Mouse (Mus musculus): ENCODE measurements around the gene Slc25a4.
A peak's percentile ranks its signal among the peaks of the same experiment; 100 is the strongest.

Slc25a4 gene

GRCm38 (mm10) chr8:46204974-46205640 lies 6.0 kb downstream of the Slc25a4 start:
- no peak for DNase-seq (ENCODE audit: low spot score in 2 of 2)

- no peak for DNase-seq (ENCODE audit: low spot score in 2 of 2)
Observed at GRCm38 (mm10) chr8:46204301-46204700, 6.8 kb downstream of the Slc25a4 start.

GRCm38 (mm10) chr8:46202350-46202749 lies 8.7 kb downstream of the Slc25a4 start:
- DNase-seq (ENCODE audit: low spot score in 2 of 2), result no peak

- no peak for DNase-seq (ENCODE audit: low spot score in 2 of 2)
Observed at GRCm38 (mm10) chr8:46197673-46198072, 13.4 kb downstream of the Slc25a4 start.

- no peak for DNase-seq (ENCODE audit: low spot score in 2 of 2)
Observed at GRCm38 (mm10) chr8:46196877-46197276, 14.2 kb downstream of the Slc25a4 start.

- no peak for DNase-seq (ENCODE audit: low spot score in 2 of 2)
Observed at GRCm38 (mm10) chr8:46193100-46193499, 18.0 kb downstream of the Slc25a4 start.

GRCm38 (mm10) chr8:46185361-46185760 lies 25.7 kb downstream of the Slc25a4 start:
- DNase-seq (ENCODE audit: low spot score in 2 of 2), result peak in 1 of 2 experiments; percentile 73

GRCm38 (mm10) chr8:46180136-46180535 lies 30.9 kb downstream of the Slc25a4 start:
- peak in 1 of 2 experiments; percentile 39 for DNase-seq (ENCODE audit: low spot score in 2 of 2)

GRCm38 (mm10) chr8:46173651-46174050 lies 37.4 kb downstream of the Slc25a4 start:
- DNase-seq (ENCODE audit: low spot score in 2 of 2), result no peak

GRCm38 (mm10) chr8:46163870-46164190 lies 47.3 kb downstream of the Slc25a4 start:
- DNase-seq (ENCODE audit: low spot score in 2 of 2), result no peak

- DNase-seq (ENCODE audit: low spot score in 2 of 2), result peak; percentile 96 to 98
Observed at GRCm38 (mm10) chr8:46162953-46163869, 47.9 kb downstream of the Slc25a4 start.

All from frontal cortex, postnatal 36 days (tissue).